13 mouse cellular contexts compared by ENCODE assay signal in the genomic region with DNA sequence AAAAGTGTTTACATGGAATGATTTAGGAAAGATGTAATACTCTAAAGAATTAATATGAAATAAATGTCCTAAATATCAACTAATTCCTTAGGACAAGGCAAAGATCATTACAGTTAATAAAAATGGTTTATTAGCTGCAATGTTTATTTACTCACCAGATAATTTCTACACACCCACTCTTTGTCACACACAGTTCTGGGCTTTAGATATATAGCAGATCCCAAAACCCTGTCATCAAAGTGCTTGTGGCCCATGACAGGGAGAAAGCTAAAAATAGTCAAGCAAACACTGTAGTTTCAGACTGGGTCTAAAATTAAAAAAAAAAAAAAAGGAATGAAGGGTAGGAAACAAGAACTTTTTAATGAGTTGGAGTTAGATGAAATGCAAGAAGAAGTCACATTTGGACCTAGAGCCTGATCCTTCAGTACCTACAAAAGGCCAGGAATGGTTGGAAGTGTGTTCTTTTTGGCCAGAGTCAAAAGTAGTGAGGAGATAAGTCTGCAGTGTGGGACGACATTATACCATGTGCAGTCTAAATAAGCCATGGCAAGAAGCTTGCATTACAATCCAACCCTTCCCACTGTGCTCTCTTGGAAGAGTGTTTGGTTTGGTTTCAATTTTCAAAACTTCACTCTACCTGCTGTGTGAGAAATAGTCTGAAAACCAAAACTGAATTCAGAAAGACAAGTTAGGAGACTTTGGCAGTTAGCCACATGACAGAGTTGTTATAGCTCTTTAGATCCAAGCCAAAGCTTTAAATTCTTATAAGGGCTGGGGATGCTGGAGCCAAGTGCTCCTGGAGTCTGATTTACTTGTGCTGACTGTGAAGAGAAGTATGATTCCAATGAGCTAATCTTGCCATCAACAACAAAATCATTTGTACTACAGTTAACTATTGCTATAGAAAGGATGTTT.
DNase-seq lines count a peak whose midpoint lies in the region; ATAC-seq and TF ChIP-seq lines count a peak whose summit lies in the region.
"Had no signal": no experiment of that assay in that cellular context is flagged by ENCODE, and none has a peak within 500 bp of the region (broad histone marks: within the 10 kb centered on the region; RNA-seq: fewer than 3 reads in every experiment).

No protein-coding gene starts in this region.

- no peak overlapping the region for H3K27ac ChIP-seq in kidney, postnatal 0 days
- peak overlapping the region; percentile 74 for H3K27ac ChIP-seq in heart, embryonic 16.5 days (ENCODE audit: low read length)
- H3K27ac ChIP-seq: embryonic facial prominence, embryonic 12.5 days; forebrain, embryonic 12.5 days; midbrain, embryonic 12.5 days had no signal

- no peaks in the 10 kb centered on the region for H3K4me1 ChIP-seq in kidney, postnatal 0 days (replicated peaks; ENCODE audit: insufficient read depth, low read length)
- peaks cover 5% of the 10 kb centered on the region for H3K4me1 ChIP-seq in heart, embryonic 16.5 days (ENCODE audit: control insufficient read depth, insufficient read depth, low read length)
- H3K4me1 ChIP-seq: embryonic facial prominence, embryonic 12.5 days; forebrain, embryonic 12.5 days; midbrain, embryonic 12.5 days had no signal

- 45% methylated on average over 1 of the region's 1 CpGs for WGBS in kidney, postnatal 0 days
- 15% methylated on average over 1 of the region's 1 CpGs for WGBS in heart, embryonic 16.5 days

- H3K4me2 ChIP-seq in kidney, postnatal 0 days (ENCODE audit: low read length): no peak overlapping the region
- H3K4me2 ChIP-seq in heart, embryonic 16.5 days (ENCODE audit: low read depth, low read length): peak overlapping the region; percentile 41
- H3K4me2 ChIP-seq: embryonic facial prominence, embryonic 12.5 days; forebrain, embryonic 12.5 days; midbrain, embryonic 12.5 days had no signal

- H3K27me3 ChIP-seq in kidney, postnatal 0 days (ENCODE audit: insufficient read depth, low read length): no peaks in the 10 kb centered on the region
- H3K27me3 ChIP-seq in heart, embryonic 16.5 days (ENCODE audit: control insufficient read depth, insufficient read depth, low read length): no peaks in the 10 kb centered on the region
- H3K27me3 ChIP-seq: embryonic facial prominence, embryonic 12.5 days; forebrain, embryonic 12.5 days; midbrain, embryonic 12.5 days had no signal

- TF ChIP-seq POLR2A in brain, embryonic 14.5 days (IDR thresholded peaks at IDR 0.05; ENCODE audit: borderline replicate concordance, extremely low read depth, insufficient read depth, insufficient read length, poor library complexity, severe bottlenecking): no peak

- H3K36me3 ChIP-seq in kidney, postnatal 0 days (ENCODE audit: insufficient read depth, low read length): no peaks in the 10 kb centered on the region
- no peaks in the 10 kb centered on the region for H3K36me3 ChIP-seq in heart, embryonic 16.5 days (ENCODE audit: control insufficient read depth, insufficient read depth)
- H3K36me3 ChIP-seq: embryonic facial prominence, embryonic 12.5 days; forebrain, embryonic 12.5 days; midbrain, embryonic 12.5 days had no signal

- TF ChIP-seq CTCF in kidney, postnatal 0 days (IDR thresholded peaks at IDR 0.05; ENCODE audit: low read depth): no peak
- TF ChIP-seq CTCF in brain, embryonic 14.5 days (IDR thresholded peaks at IDR 0.05; ENCODE audit: borderline replicate concordance, extremely low read depth, insufficient read depth, insufficient read length): no peak

- no peak overlapping the region for H3K4me3 ChIP-seq in kidney, postnatal 0 days (replicated peaks; ENCODE audit: low read depth, low read length)
- no peak overlapping the region for H3K4me3 ChIP-seq in heart, embryonic 16.5 days (ENCODE audit: low read length)
- H3K4me3 ChIP-seq: embryonic facial prominence, embryonic 12.5 days; forebrain, embryonic 12.5 days; midbrain, embryonic 12.5 days had no signal

- no peaks in the 10 kb centered on the region for H3K9me3 ChIP-seq in kidney, postnatal 0 days (replicated peaks; ENCODE audit: low read length)
- no peaks in the 10 kb centered on the region for H3K9me3 ChIP-seq in heart, embryonic 16.5 days (replicated peaks; ENCODE audit: control insufficient read depth, low read length)
- H3K9me3 ChIP-seq: embryonic facial prominence, embryonic 12.5 days; forebrain, embryonic 12.5 days; midbrain, embryonic 12.5 days had no signal

- DNase-seq in frontal cortex, postnatal 14 days (ENCODE audit: low spot score in 2 of 2): no peak
- DNase-seq in kidney, postnatal 0 days (ENCODE audit: low spot score): peak; percentile 52
- no peak for DNase-seq in kidney, postnatal 10 days
- peak; percentile 49 for DNase-seq in brain, embryonic 14.5 days (ENCODE audit: low read depth)
- no peak for DNase-seq in cerebellum, adult 9-11 months
- DNase-seq: cerebellum, adult 11 months; thymus, postnatal 25 days had no signal

- no peak overlapping the region for H3K9ac ChIP-seq in kidney, postnatal 0 days (ENCODE audit: low read depth, low read length)
- H3K9ac ChIP-seq in heart, embryonic 16.5 days (ENCODE audit: low read length): no peak overlapping the region
- H3K9ac ChIP-seq: embryonic facial prominence, embryonic 12.5 days; forebrain, embryonic 12.5 days; midbrain, embryonic 12.5 days had no signal

- ATAC-seq in frontal cortex, adult (ENCODE audit: low TSS enrichment): peak; percentile 73; the same call in 1 of the 2 replicates
- ATAC-seq in kidney, postnatal 0 days (replicated peaks; ENCODE audit: low FRiP score, low read depth): no peak
- ATAC-seq in heart, embryonic 16.5 days (replicated peaks; ENCODE audit: extremely low read depth, insufficient read depth, low FRiP score): peak; percentile 65; the same call in 1 of the 2 replicates
- ATAC-seq: activated CD4-positive, CD25-positive, alpha-beta regulatory T cell, adult 4 months had no signal

Comparison
In these comparisons a context has a peak if more than half of its experiments do, and no peak if none do; other contexts are left out.
1. DNase-seq: peak in kidney, postnatal 0 days (single experiment) and brain, embryonic 14.5 days (single experiment); none in frontal cortex, postnatal 14 days (0 of 2), kidney, postnatal 10 days (single experiment) and cerebellum, adult 9-11 months (single experiment).